Mouse (Mus musculus): ENCODE data around the gene Limch1. TPM values are rescaled to one million over a fixed set of nuclear protein-coding genes. Genes with fewer than 3 reads are reported as not detected.

The Limch1 gene
- polyA plus RNA-seq, 1 experiment: not detected

DNA sequence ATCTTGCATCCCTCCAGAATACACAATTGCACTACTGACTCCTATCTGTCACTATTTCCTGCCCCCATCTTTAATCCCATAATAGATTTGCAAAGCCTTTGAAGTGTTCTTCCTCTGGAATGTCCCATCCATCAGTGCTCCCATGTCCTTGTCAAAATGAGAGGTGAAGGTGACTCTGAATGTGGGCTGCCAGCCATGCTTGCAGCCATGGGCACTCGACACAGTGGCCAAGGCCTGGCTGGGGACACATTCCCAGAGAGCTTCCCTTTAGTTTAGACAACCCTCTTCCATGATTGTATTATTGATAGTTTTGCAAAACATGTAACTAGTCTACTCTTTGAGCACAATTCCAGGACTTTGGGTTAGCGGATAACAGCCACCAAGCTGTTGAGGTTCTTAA lies 96.3 kb downstream of the Limch1 start:
- Histone ChIP-seq H3K27ac (ENCODE audit: insufficient read depth, low read depth, low read length) (no peak overlapping the region), H3K4me3 (ENCODE audit: insufficient read depth, low read length) (no peak overlapping the region), H3K4me1 (ENCODE audit: control insufficient read depth, insufficient read depth, low read length) (no peaks in the 10 kb centered on the region)
- TF ChIP-seq POLR2A (IDR thresholded peaks at IDR 0.05; ENCODE audit: borderline replicate concordance, low read depth, low read length): no peak

DNA sequence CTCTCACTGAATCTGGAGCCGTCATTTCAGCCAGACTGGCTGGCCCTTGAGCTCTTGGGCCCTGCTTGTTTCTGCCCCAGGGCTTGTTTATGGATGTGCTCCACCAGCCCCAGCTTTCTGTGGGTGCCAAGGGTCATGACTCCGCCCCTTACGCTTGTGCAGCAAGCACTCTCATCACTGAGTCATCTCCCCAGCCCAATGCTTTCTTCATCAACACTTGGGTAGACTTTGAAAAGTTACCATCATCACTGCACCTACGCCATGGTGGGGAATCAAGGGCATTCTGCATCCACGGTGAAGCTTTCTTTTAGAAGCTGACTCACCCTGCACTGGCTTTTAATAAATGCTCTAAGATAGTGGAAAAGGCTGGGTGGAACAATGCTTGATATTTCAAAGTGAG lies 97.1 kb downstream of the Limch1 start:
- H3K27ac ChIP-seq (ENCODE audit: insufficient read depth, low read depth, low read length): no peak overlapping the region
- H3K4me1 ChIP-seq (ENCODE audit: control insufficient read depth, insufficient read depth, low read length): no peaks in the 10 kb centered on the region
- TF ChIP-seq POLR2A (IDR thresholded peaks at IDR 0.05; ENCODE audit: borderline replicate concordance, low read depth, low read length) (no peak), CTCF (IDR thresholded peaks at IDR 0.05; ENCODE audit: low read depth, low read length) (no peak)
- H3K4me3 ChIP-seq (ENCODE audit: insufficient read depth, low read length): no peak overlapping the region

DNA sequence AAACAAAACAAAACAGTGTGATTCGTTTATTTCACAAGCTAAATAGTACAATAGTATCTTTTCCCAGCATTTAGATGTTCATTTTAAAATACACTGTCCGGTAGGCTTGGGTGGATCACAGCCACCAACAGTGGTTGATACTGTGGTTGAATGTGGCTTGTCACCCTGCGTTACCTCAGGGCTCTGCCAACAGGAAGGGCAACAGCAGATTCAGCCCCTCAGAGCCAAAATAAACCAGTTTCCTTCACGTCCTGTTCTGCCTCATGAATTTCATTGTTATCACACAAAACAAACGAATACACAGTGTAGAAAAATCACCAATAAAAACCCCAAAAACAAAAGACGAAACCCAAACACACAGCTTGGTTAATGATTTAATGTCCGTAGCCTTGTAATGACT lies 102.5 kb downstream of the Limch1 start:
- Histone ChIP-seq H3K4me1 (ENCODE audit: control insufficient read depth, insufficient read depth, low read length) (no peaks in the 10 kb centered on the region), H3K27ac (ENCODE audit: insufficient read depth, low read depth, low read length) (no peak overlapping the region), H3K4me3 (ENCODE audit: insufficient read depth, low read length) (no peak overlapping the region)
- TF ChIP-seq CTCF (IDR thresholded peaks at IDR 0.05; ENCODE audit: low read depth, low read length): no peak
- TF ChIP-seq POLR2A (IDR thresholded peaks at IDR 0.05; ENCODE audit: borderline replicate concordance, low read depth, low read length): no peak

DNA sequence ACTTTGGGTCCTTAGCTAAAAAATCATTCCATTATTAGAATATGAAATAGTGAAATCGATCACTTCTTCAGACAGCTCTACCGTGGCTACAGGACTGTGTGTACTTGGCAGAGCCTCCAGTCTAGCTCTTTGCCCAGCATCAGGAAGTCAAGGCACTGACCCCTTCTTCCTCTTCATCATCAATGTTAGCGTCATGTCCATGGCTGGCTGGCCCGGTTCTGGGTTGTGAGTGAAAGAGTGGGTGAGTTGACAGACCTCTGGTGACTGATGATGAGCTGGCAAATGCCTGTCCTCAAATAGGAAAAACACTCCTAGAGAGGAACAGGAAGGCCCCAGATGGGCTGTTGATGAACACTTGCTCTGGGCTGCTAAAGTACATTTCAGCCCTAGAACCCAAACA lies 103.5 kb downstream of the Limch1 start:
- Histone ChIP-seq H3K27ac (ENCODE audit: insufficient read depth, low read depth, low read length) (no peak overlapping the region), H3K4me3 (ENCODE audit: insufficient read depth, low read length) (no peak overlapping the region), H3K4me1 (ENCODE audit: control insufficient read depth, insufficient read depth, low read length) (no peaks in the 10 kb centered on the region)
- TF ChIP-seq POLR2A (IDR thresholded peaks at IDR 0.05; ENCODE audit: borderline replicate concordance, low read depth, low read length) (no peak), CTCF (IDR thresholded peaks at IDR 0.05; ENCODE audit: low read depth, low read length) (no peak)

- TF ChIP-seq POLR2A (IDR thresholded peaks at IDR 0.05; ENCODE audit: borderline replicate concordance, low read depth, low read length) (no peak), CTCF (IDR thresholded peaks at IDR 0.05; ENCODE audit: low read depth, low read length) (no peak)
- no peaks in the 10 kb centered on the region for H3K4me1 ChIP-seq (ENCODE audit: control insufficient read depth, insufficient read depth, low read length)
These were observed 105.2 kb downstream of the Limch1 start for GRCm38 (mm10) chr5:66850721-66851251.

GRCm38 (mm10) chr5:66851708-66852107 lies 106.1 kb downstream of the Limch1 start:
- TF ChIP-seq POLR2A (IDR thresholded peaks at IDR 0.05; ENCODE audit: borderline replicate concordance, low read depth, low read length) (no peak), CTCF (IDR thresholded peaks at IDR 0.05; ENCODE audit: low read depth, low read length) (no peak)

More at GRCm38 (mm10) chr5:66850721-66851251, 105.2 kb downstream of the Limch1 start:
- H3K4me3 ChIP-seq (ENCODE audit: insufficient read depth, low read length): no peak overlapping the region
- no peak overlapping the region for H3K27ac ChIP-seq (ENCODE audit: insufficient read depth, low read depth, low read length)

DNA sequence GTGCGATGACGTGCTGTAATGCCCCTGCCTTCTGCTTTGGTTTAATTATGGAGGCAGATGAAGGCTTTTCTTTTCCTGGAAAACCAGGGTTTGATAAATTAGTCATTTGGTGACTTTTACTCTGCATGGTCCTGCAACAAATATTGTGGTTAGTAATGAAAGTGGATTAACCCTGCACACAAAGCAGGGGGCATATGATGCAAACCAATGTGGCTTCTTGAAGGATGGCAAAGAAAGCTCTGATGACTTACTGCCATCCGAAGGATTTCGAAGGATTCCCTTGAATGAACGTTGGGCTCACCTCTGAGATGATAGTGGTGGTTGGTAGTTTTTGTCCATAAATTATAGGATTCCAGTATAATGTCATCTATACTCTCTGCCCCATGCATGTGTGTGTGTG lies 108.6 kb downstream of the Limch1 start:
- H3K4me1 ChIP-seq (ENCODE audit: control insufficient read depth, insufficient read depth, low read length): no peaks in the 10 kb centered on the region
- TF ChIP-seq CTCF (IDR thresholded peaks at IDR 0.05; ENCODE audit: low read depth, low read length) (no peak), POLR2A (IDR thresholded peaks at IDR 0.05; ENCODE audit: borderline replicate concordance, low read depth, low read length) (no peak)
- H3K4me3 ChIP-seq (ENCODE audit: insufficient read depth, low read length): no peak overlapping the region
- H3K27ac ChIP-seq (ENCODE audit: insufficient read depth, low read depth, low read length): no peak overlapping the region

More at GRCm38 (mm10) chr5:66851708-66852107, 106.1 kb downstream of the Limch1 start:
- Histone ChIP-seq H3K27ac (ENCODE audit: insufficient read depth, low read depth, low read length) (no peak overlapping the region), H3K4me3 (ENCODE audit: insufficient read depth, low read length) (no peak overlapping the region), H3K4me1 (ENCODE audit: control insufficient read depth, insufficient read depth, low read length) (no peaks in the 10 kb centered on the region)

- Histone ChIP-seq H3K27ac (ENCODE audit: insufficient read depth, low read depth, low read length) (no peak overlapping the region), H3K4me3 (ENCODE audit: insufficient read depth, low read length) (no peak overlapping the region), H3K4me1 (ENCODE audit: control insufficient read depth, insufficient read depth, low read length) (no peaks in the 10 kb centered on the region)
- no peak for TF ChIP-seq CTCF (IDR thresholded peaks at IDR 0.05; ENCODE audit: low read depth, low read length)
- no peak for TF ChIP-seq POLR2A (IDR thresholded peaks at IDR 0.05; ENCODE audit: borderline replicate concordance, low read depth, low read length)
These were observed 109.9 kb downstream of the Limch1 start for GRCm38 (mm10) chr5:66855358-66856107.

- no peaks in the 10 kb centered on the region for H3K4me1 ChIP-seq (ENCODE audit: control insufficient read depth, insufficient read depth, low read length)
- no peak overlapping the region for H3K4me3 ChIP-seq (ENCODE audit: insufficient read depth, low read length)
- no peak overlapping the region for H3K27ac ChIP-seq (ENCODE audit: insufficient read depth, low read depth, low read length)
- TF ChIP-seq POLR2A (IDR thresholded peaks at IDR 0.05; ENCODE audit: borderline replicate concordance, low read depth, low read length) (no peak), CTCF (IDR thresholded peaks at IDR 0.05; ENCODE audit: low read depth, low read length) (no peak)
These were observed 113.9 kb downstream of the Limch1 start for GRCm38 (mm10) chr5:66859506-66859905.

DNA sequence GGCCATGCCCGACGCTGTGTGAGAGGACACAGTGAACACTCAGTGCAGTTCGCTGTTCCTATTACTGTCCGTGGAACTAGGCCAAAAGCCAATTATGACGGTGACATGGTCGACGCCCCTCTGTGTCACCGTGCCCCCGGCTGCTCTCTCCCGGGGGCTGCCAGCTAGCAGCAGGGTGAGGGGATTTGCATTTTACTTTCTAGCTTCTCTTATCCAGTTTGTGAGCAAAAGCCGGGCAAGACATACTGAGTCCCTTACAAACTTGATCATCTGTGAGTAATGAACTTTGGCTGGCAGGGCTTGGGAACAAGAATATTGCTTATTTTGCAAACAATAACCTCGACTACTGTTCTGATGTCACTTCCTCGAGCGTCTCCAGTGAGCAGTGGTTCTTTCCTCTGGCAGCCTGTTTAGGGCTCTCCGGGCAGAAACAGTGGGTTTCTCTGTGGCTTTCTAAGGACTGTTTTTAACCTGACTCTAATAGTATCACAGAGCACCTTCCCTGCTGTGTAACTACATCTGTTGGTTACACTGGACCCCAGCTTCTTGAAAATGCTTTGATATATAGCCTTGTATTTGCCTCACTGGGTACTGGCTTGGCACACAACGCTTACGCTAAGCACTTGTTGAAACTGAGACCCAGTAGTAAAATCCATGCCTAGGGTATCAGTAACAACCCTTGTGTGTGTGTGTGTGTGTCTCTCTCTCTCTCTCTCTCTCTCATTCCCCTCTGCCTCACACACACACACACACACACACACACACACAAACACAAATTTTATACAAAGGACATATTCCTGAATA lies 115.8 kb downstream of the Limch1 start:
- no peak for TF ChIP-seq POLR2A (IDR thresholded peaks at IDR 0.05; ENCODE audit: borderline replicate concordance, low read depth, low read length)
- TF ChIP-seq CTCF (IDR thresholded peaks at IDR 0.05; ENCODE audit: low read depth, low read length): no peak
- H3K4me3 ChIP-seq (ENCODE audit: insufficient read depth, low read length): no peak overlapping the region
- no peak overlapping the region for H3K27ac ChIP-seq (ENCODE audit: insufficient read depth, low read depth, low read length)
- H3K4me1 ChIP-seq (ENCODE audit: control insufficient read depth, insufficient read depth, low read length): no peaks in the 10 kb centered on the region

Measured in bone marrow macrophage, adult 2 months (primary cell).